Mouse (Mus musculus) liver, embryonic 14.5 days (tissue): Measurements from ENCODE around the gene Gng2. TPM values are rescaled to one million over a fixed set of nuclear protein-coding genes. Genes with fewer than 3 reads are reported as not detected.

ENCODE experiments used
- ATAC-seq: fragments of 200-750 bp; cut with Nextera tagmentation; 2 replicates; pipeline ENCODE4 v1.8.0; 2017; ENCODE audit warnings: moderate number of reproducible peaks, mild to moderate bottlenecking, moderate library complexity; ENCODE audit not compliant: insufficient read depth
- DNase-seq, 3 experiments: peaks; one replicate each; pipeline ENCODE4 v3.0.0-alpha.2; 2012 to 2013; ENCODE audit warnings: low read depth in 3 of 3, low spot score in 3 of 3
- H3K27ac ChIP-seq: fragments of 300-500 bp; sonication (generic); 2 replicates; pipeline ENCODE4 v1.5.1; 2014; ENCODE audit warnings: moderate library complexity, mild to moderate bottlenecking, control low read depth, inconsistent platforms
- H3K27me3 ChIP-seq: fragments of 300-500 bp; sonication (generic); 2 replicates; pipeline ENCODE4 v1.6.1; 2014; ENCODE audit warnings: mild to moderate bottlenecking, low read length, moderate library complexity; ENCODE audit not compliant: control insufficient read depth, insufficient read depth
- H3K36me3 ChIP-seq: fragments of 300-500 bp; sonication (generic); replicated peaks from 2 replicates; pipeline ENCODE4 v1.6.1; 2014; ENCODE audit warnings: low read depth; ENCODE audit not compliant: control insufficient read depth, insufficient read depth
- H3K4me1 ChIP-seq, 2 experiments: fragments of 200-500 bp in 1 of 2; fragments of 300-500 bp in 1 of 2; sonication (generic) in 1 of 2; replicated peaks; 2 replicates each; pipeline ENCODE4 v1.6.1; 2012 to 2014; ENCODE audit warnings: antibody characterized with exemption in 1 of 2, inconsistent platforms in 1 of 2, low read length in 1 of 2; ENCODE audit not compliant: control insufficient read depth in 2 of 2, insufficient read depth in 2 of 2
- H3K4me2 ChIP-seq: fragments of 300-500 bp; sonication (generic); 2 replicates; pipeline ENCODE4 v1.6.1; 2014; ENCODE audit warnings: low read depth, mild to moderate bottlenecking, control low read depth, moderate library complexity
- H3K4me3 ChIP-seq, 2 experiments: fragments of 200-500 bp in 1 of 2; fragments of 300-500 bp in 1 of 2; sonication (generic) in 1 of 2; 2 replicates each; pipeline ENCODE4 v1.5.1; 2012 to 2014; ENCODE audit warnings: low read depth in 2 of 2, low read length in 2 of 2, mild to moderate bottlenecking in 2 of 2, control low read depth in 1 of 2, inconsistent platforms in 1 of 2, moderate library complexity in 1 of 2; ENCODE audit not compliant: insufficient read depth in 1 of 2
- H3K9ac ChIP-seq: fragments of 300-500 bp; sonication (generic); replicated peaks from 2 replicates; pipeline ENCODE4 v1.6.1; 2014; ENCODE audit warnings: mild to moderate bottlenecking, control low read depth, moderate library complexity
- H3K9me3 ChIP-seq: fragments of 300-500 bp; sonication (generic); 2 replicates; pipeline ENCODE4 v1.6.1; 2016; ENCODE audit warnings: low read length, mixed read lengths; ENCODE audit not compliant: control insufficient read depth
- CTCF ChIP-seq: IDR thresholded peaks from 2 replicates; pipeline ENCODE4 v1.5.1; 2016; ENCODE audit warnings: antibody characterized with exemption, low read depth, control low read depth
- EP300 ChIP-seq: IDR thresholded peaks from 2 replicates; pipeline ENCODE4 v1.6.1; 2016; ENCODE audit warnings: antibody characterized with exemption, low read depth
- WGBS: fragments of 180-500 bp; shearing (Covaris S2); extraction: QIAGEN DNeasy Blood & Tissue Kit; methylation state at CpG from one replicate; pipeline ENCODE4 v1.1.7; 2014; ENCODE audit not compliant: insufficient replicate concordance; 5-methylcytosine and 5-hydroxymethylcytosine counted together
- polyA plus RNA-seq, 2 experiments: library from polyadenylated mRNA; depleted of rRNA in 1 of 2; stranded (reverse) in 1 of 2; unstranded in 1 of 2; fragments of >200 nt; fragmentation: Nextera tagmentation in 1 of 2; extraction: Ambion mirVana in 1 of 2; gene quantifications; 2 replicates each; pipeline versions ENCODE4 v1.2.1 to v1.2.3; 2012 to 2014

Gene Gng2
- polyA plus RNA-seq, 2 experiments, result 5.2 to 8.7 TPM

DNA sequence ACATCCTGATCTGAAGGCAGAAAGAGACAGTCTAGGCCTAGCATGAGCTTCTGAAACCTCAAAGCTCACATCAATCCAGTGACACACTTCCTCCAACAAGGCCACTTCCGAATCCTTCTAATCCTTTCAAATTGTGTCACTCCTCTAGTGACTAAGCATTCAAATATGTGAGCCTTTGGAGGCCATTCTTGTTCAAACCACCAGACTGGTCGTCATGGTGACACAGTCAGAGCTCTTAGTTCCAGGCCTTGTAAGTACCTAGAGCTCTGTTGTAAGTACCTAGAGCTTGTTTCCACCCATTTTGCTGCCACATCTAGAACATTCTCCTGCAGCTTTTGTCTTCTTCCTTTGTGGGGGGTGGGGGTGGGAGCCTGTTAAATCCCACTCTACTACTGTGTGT is 53.3 kb downstream of the Gng2 start:
- Histone ChIP-seq H3K9me3 (no peaks in the 10 kb centered on the region), H3K4me1 (peaks cover 9 to 18% of the 10 kb centered on the region in 2 experiments; a peak in 3 of 4 replicates), H3K27ac (no peak overlapping the region), H3K4me2 (no peak overlapping the region), H3K36me3 (no peaks in the 10 kb centered on the region), H3K4me3 (no peak overlapping the region), H3K9ac (no peak overlapping the region), H3K27me3 (no peaks in the 10 kb centered on the region)
- no peak for ATAC-seq
- no peak for DNase-seq
- no peak for TF ChIP-seq EP300
- no peak for TF ChIP-seq CTCF
- 68% methylated on average over 2 of the region's 2 CpGs for WGBS

DNA sequence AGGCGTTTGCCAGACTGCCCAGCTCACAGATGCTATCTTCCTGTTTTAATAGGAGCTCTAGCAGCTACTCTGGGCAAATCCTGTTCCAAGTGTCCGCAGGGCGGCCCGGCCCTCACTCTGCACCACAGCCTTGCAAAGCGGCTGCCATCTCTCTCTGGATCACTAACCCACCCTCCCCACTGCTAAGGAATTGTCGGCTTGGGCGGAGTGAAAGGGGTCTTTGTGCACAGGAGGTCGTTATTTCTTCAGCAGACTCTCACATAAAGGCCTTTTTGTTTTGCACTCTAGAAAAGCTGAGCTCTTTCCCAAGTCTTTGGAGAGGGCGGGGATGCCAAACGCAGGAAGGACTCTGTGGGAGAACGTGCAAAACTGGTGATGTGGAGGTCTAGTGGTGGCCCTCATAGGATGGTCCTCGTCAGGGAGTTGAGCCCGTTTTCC is 57.2 kb downstream of the Gng2 start:
- Histone ChIP-seq H3K9ac (no peak overlapping the region), H3K9me3 (no peaks in the 10 kb centered on the region), H3K27ac (no peak overlapping the region), H3K27me3 (no peaks in the 10 kb centered on the region), H3K36me3 (no peaks in the 10 kb centered on the region), H3K4me2 (no peak overlapping the region), H3K4me3 (no peak overlapping the region), H3K4me1 (peaks cover 0 to 2% of the 10 kb centered on the region in 2 experiments; a peak in 1 of 4 replicates)
- 71% methylated on average over 13 of the region's 13 CpGs for WGBS
- DNase-seq (no peak), ATAC-seq (no peak)
- no peak for TF ChIP-seq EP300
- TF ChIP-seq CTCF, result no peak

DNA sequence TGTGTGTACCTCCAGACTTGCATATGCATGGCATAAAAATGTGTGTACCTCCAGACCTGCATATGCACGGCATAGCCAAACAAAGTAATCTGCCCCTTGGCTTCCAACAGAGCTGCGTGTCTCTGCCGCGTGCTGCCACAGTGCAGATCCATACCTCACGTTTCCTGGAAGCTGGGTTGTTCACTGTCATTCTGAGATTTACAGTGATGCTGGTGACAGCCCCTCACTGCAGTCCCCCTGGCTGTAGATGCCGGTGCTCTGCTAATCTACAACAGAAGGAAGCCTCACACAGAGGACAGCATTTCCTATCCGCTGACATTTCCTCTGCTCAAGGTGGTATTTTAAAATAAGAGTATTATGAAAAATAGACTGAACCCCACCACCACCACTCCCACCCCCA is 57.6 kb downstream of the Gng2 start:
- no peaks in the 10 kb centered on the region for H3K4me1 ChIP-seq
- no peaks in the 10 kb centered on the region for H3K27me3 ChIP-seq
- ATAC-seq (no peak), DNase-seq (no peak)
- no peaks in the 10 kb centered on the region for H3K36me3 ChIP-seq
- WGBS, result 64% methylated on average over 7 of the region's 7 CpGs
- no peak overlapping the region for H3K4me3 ChIP-seq
- no peaks in the 10 kb centered on the region for H3K9me3 ChIP-seq
- TF ChIP-seq CTCF, result no peak
- no peak for TF ChIP-seq EP300
- H3K4me2 ChIP-seq, result no peak overlapping the region
- H3K9ac ChIP-seq, result no peak overlapping the region
- no peak overlapping the region for H3K27ac ChIP-seq

DNA sequence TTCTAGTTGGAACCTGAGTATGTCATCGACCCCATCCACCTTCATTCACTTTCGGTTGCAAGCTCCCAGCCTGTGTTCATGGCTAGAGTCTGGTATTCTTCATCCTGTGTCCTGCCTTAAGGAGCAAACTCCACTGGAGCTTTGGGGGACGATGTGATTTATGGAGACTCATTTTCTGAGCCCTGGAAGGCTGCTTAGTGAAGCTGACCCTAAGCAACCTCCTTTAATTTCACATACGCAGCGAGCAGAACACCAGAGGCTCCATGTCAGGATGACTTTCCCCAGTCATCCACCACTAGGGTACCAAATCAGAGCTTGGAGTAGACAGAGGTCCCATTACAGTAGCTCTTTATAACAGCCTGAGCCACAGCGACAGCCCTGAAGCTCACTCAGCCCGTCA is 59.9 kb downstream of the Gng2 start:
- no peak overlapping the region for H3K9ac ChIP-seq
- no peaks in the 10 kb centered on the region for H3K9me3 ChIP-seq
- H3K4me3 ChIP-seq, result no peak overlapping the region
- H3K27me3 ChIP-seq, result no peaks in the 10 kb centered on the region
- DNase-seq, result no peak
- H3K4me1 ChIP-seq, result no peaks in the 10 kb centered on the region
- 71% methylated on average over 7 of the region's 7 CpGs for WGBS
- TF ChIP-seq CTCF (no peak), EP300 (no peak)
- no peak for ATAC-seq
- H3K36me3 ChIP-seq, result no peaks in the 10 kb centered on the region
- no peak overlapping the region for H3K4me2 ChIP-seq
- no peak overlapping the region for H3K27ac ChIP-seq

DNA sequence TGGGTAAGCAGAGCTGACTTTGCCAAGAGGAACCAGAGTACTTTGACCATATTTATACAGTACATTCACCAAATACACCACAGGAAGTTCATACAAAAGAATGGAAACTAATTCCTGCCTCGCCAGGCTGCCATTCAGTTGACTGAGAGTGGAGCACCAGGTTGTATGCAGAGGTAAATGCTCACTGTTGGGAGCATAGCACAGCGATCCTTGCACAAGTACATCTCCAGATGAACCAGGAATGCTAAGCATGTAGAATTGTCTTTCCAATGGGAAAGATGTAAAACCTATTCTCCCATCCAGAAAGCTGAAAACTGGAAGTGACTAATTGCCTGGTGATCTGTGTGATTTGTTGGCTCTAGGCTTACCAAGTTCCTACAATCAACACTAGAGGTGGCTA is 61.1 kb downstream of the Gng2 start:
- TF ChIP-seq CTCF (no peak), EP300 (no peak)
- Histone ChIP-seq H3K36me3 (no peaks in the 10 kb centered on the region), H3K4me1 (no peaks in the 10 kb centered on the region), H3K9ac (no peak overlapping the region), H3K27ac (no peak overlapping the region), H3K27me3 (no peaks in the 10 kb centered on the region), H3K4me2 (no peak overlapping the region), H3K4me3 (no peak overlapping the region), H3K9me3 (no peaks in the 10 kb centered on the region)
- no peak for ATAC-seq
- WGBS, result 73% methylated on average over 2 of the region's 2 CpGs
- DNase-seq, result no peak
